Mouse (Mus musculus) urinary bladder, postnatal 25 days (tissue): Measurements from ENCODE around the gene Trip11.
"Not testable (repeated sequence)": the region's sequence is repeated elsewhere in the genome, so short reads cannot be mapped to it uniquely, and the experiment has no call there.

Experiments
- DNase-seq: peaks from one replicate; pipeline ENCODE4 v3.0.0; 2022; ENCODE audit warnings: low spot score

The Trip11 gene

GRCm38 (mm10) chr12:101912626-101913490 is at the start of gene Trip11:
Trip11 (minus strand) TSS chr12:101913267.
- DNase-seq, result peak; percentile 83

- not testable (repeated sequence) for DNase-seq
Observed at GRCm38 (mm10) chr12:101958960-101959780, 46.1 kb upstream of the Trip11 start.

- no peak for DNase-seq
Observed at GRCm38 (mm10) chr12:101958556-101958955, 45.5 kb upstream of the Trip11 start.

GRCm38 (mm10) chr12:101957942-101958544 is 45.0 kb upstream of the Trip11 start, which contains the start of gene Atxn3:
Atxn3 (minus strand) TSS chr12:101958246.
- DNase-seq, result peak; percentile 96

GRCm38 (mm10) chr12:101957079-101957941 is 44.2 kb upstream of the Trip11 start:
- no peak for DNase-seq

GRCm38 (mm10) chr12:101955821-101956220 is 42.8 kb upstream of the Trip11 start:
- DNase-seq, result not testable (repeated sequence)

- no peak for DNase-seq
Observed at GRCm38 (mm10) chr12:101948801-101949200, 35.7 kb upstream of the Trip11 start.

GRCm38 (mm10) chr12:101947986-101948385 is 34.9 kb upstream of the Trip11 start:
- no peak for DNase-seq

- no peak for DNase-seq
Observed at GRCm38 (mm10) chr12:101937572-101937971, 24.5 kb upstream of the Trip11 start.

- DNase-seq, result no peak
Observed at GRCm38 (mm10) chr12:101935223-101935622, 22.2 kb upstream of the Trip11 start.

- no peak for DNase-seq
Observed at GRCm38 (mm10) chr12:101928423-101928822, 15.4 kb upstream of the Trip11 start.

GRCm38 (mm10) chr12:101922313-101922712 is 9.2 kb upstream of the Trip11 start:
- DNase-seq, result no peak

- no peak for DNase-seq
Observed at GRCm38 (mm10) chr12:101919847-101920246, 6.8 kb upstream of the Trip11 start.

- DNase-seq, result no peak
Observed at GRCm38 (mm10) chr12:101917165-101917564, 4.1 kb upstream of the Trip11 start.

GRCm38 (mm10) chr12:101911346-101911745 is 1.7 kb downstream of the Trip11 start:
- DNase-seq, result no peak

GRCm38 (mm10) chr12:101910360-101910759 is 2.7 kb downstream of the Trip11 start:
- DNase-seq, result no peak

GRCm38 (mm10) chr12:101905817-101906216 is 7.2 kb downstream of the Trip11 start:
- no peak for DNase-seq

- no peak for DNase-seq
Observed at GRCm38 (mm10) chr12:101904906-101905305, 8.2 kb downstream of the Trip11 start.

- DNase-seq, result no peak
Observed at GRCm38 (mm10) chr12:101904170-101904569, 8.9 kb downstream of the Trip11 start.

- no peak for DNase-seq
Observed at GRCm38 (mm10) chr12:101899671-101900245, 13.3 kb downstream of the Trip11 start.

GRCm38 (mm10) chr12:101898966-101899365 is 14.1 kb downstream of the Trip11 start:
- DNase-seq, result no peak
